ENCODE assay signal across 12 mouse cellular contexts in genomic region chr9:17611146-17611545, GRCm38 (mm10).
"Had no signal": no experiment of that assay in that cellular context is flagged by ENCODE, and none has a peak within 500 bp of the region (broad histone marks: within the 10 kb centered on the region; RNA-seq: fewer than 3 reads in every experiment).

No protein-coding gene starts in this region.

- DNase-seq: left cerebral cortex, postnatal 4 days; liver; liver, embryonic 13.5 days; liver, postnatal 0 days; lung, adult 18-20 months; lung, adult 2 months; lung, embryonic 14.5 days; lung, postnatal 10 days; lung, postnatal 14 days; lung, postnatal 36 days; lung, postnatal 4 days; midbrain, embryonic 14.5 days had no signal
